Mouse (Mus musculus) lung, adult 2 months (tissue): Measurements from ENCODE around the gene Comtd1.

Source experiments
- CTCF ChIP-seq: fragments of 200-500 bp; IDR thresholded peaks from 2 replicates; pipeline ENCODE4 v1.5.1; 2011; ENCODE audit warnings: mild to moderate bottlenecking, low read length, control low read depth; ENCODE audit not compliant: insufficient read depth
- POLR2A ChIP-seq: fragments of 200-500 bp; IDR thresholded peaks from 2 replicates; pipeline ENCODE4 v1.6.1; 2011; ENCODE audit warnings: low read depth, mild to moderate bottlenecking, control low read depth, low read length, borderline replicate concordance; ENCODE audit errors: extremely low read depth

DNA sequence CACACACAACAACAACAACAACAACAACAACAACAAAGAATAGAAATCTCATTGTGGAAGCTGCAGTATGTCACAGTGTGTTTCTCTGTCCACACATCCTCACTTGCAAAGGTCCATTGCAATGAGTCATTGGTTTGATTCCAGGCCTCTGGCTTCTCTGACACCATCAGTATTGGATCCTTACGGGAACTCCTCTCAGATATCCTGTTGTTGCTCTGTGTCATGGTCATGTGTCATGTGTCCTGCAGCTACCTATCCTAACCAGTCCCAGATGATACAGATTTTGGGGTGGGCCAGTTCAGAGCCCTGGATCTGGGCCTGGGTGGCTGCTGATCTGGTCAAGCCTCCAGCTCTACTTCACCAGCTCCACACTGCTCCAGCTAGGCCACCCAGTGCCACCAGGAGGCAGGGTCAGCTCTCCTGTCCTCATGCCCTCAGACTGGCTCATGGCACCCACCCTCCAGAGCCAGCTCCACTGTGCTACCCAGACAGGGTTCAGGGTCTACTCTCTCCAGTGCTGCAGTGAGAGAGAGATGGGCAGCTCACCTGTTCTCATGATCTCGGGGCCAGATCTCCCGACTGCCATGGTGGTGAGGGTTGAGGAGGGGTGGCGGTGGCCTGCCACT is 27.8 kb downstream of the Comtd1 start:
- TF ChIP-seq CTCF (peak; percentile 37; the same call in 1 of the 2 replicates), POLR2A (no peak)
